Mouse (Mus musculus) monocyte, adult 2 months (primary cell): ENCODE results near the gene Myo1a.
A peak's percentile ranks its signal among the peaks of the same experiment; 100 is the strongest.

Experiments
- DNase-seq, 2 experiments: peaks; one replicate each; pipeline ENCODE4 v3.0.0; 2022; ENCODE audit warnings: low spot score in 2 of 2, low read depth in 1 of 2

Myo1a gene

DNA sequence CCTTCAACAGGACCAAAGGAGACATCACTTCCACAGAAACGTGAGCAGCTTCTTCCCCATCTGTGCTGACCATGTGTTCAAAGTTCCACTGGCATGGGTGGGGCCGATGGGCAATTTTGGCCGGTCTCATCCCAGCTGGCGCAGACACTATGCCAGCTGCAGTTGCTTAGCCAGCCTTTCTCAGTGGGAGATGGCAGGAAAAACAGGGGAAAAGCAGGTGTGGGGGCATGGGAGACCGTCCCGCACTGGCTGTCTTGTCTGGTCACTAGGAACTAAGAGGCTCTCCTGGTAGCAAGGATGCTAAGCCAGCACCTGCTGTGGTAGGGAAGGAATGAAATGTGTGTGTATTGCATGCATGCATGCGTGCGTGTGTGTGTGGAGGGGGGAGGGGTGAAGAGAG, 23.5 kb downstream of the Myo1a start:
- DNase-seq, result no peak

GRCm38 (mm10) chr10:127730285-127730932, 25.4 kb downstream of the Myo1a start:
- no peak for DNase-seq

DNA sequence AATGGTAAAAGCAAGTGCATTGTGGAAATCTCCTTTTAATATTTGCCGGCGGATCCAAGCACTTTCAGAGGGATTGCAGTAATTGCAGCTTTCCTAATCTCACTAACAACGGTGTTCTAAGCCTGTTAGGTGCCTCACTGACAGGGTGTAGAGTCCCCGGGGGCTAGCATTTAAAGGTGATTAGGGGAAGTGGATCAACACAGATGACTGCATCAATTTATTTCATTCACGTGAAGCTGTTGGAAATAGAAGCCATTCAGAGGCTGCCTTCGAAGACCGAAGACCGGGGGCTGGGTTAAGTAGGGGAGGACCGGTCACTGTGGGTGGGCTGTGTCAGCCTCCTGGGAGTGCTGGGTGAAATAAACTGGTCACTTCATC, 26.0 kb downstream of the Myo1a start:
- no peak for DNase-seq

- DNase-seq, result no peak
These were observed 26.4 kb downstream of the Myo1a start for GRCm38 (mm10) chr10:127731397-127731796.

DNA sequence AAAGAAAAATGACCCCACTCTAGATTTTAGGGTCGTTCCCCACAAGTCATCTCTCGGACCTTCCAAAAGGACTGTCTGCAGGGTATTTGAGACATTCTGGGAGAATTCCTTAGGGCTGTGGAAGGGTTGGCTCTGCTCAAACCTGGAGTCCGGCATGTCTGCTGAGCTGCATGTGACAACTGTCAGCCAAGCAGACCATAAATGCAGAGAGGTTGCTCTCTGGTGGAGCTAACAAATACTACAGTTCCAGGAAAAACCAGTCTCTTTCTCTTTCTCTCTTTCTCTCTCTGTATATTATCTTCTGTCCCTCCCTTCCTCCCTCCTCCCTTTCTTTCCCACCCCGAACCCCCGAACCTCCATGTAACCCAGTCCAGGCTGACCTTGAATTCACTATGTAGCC, 29.5 kb downstream of the Myo1a start:
- DNase-seq, result no peak

GRCm38 (mm10) chr10:127736266-127736665, 31.3 kb downstream of the Myo1a start:
- DNase-seq, result no peak

DNA sequence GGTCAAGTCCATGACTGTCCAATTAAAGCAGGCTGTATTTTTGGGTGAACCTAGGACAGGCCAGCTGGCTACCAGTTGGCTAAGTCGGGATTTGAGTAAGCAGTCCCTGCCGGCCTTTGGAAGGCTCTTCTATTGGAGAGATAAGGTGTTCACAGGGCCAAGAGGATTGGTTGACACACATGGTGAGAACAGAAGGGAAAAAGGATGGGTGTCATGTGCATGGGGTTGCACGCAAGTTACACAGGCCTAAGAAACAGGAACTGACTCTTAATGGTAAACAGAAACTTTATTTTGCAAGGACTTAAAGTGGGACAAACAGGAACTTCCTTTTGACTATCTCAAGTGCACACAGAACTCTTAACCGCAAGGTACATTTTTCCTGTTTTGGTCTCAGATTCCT, 31.9 kb downstream of the Myo1a start:
- DNase-seq, result peak; percentile 53 to 55

- DNase-seq, result no peak
These were observed 32.6 kb downstream of the Myo1a start for GRCm38 (mm10) chr10:127737552-127737951.

GRCm38 (mm10) chr10:127738151-127738882, 33.3 kb downstream of the Myo1a start:
- DNase-seq, result no peak

DNA sequence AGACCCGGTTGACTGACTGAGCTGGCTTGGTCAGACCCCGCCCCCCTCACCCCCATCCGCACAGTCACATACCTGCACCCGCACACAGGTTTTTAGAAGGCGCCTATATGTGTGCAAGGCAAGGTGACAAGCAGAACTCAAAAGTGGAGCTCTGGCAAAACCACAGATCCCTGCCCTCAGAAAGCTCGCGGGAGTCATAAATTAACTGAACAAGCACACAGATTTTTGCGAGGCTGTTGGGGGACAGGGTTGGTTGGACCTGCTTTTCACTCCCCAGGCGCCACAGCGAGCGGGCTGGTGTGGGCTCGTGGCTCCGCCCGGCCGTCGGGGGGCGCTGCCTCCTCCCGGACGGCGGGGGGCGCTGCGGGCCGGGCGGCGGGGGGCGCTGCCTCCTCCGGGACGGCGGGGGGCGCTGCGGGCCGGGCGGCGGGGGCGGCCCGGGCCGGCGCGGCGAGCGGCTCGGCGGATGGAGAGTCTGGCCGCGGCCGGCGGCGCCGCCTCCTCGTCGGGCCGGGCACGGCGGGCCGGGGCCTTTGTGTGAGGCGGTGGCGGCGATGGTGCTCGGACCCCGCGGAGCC, 34.2 kb downstream of the Myo1a start, which contains the start of gene Zbtb39:
Gene Zbtb39 (plus strand): TSS at position 456 of the 578 bp plus-strand sequence.
- peak in 1 of 2 experiments; percentile 72 for DNase-seq

DNA sequence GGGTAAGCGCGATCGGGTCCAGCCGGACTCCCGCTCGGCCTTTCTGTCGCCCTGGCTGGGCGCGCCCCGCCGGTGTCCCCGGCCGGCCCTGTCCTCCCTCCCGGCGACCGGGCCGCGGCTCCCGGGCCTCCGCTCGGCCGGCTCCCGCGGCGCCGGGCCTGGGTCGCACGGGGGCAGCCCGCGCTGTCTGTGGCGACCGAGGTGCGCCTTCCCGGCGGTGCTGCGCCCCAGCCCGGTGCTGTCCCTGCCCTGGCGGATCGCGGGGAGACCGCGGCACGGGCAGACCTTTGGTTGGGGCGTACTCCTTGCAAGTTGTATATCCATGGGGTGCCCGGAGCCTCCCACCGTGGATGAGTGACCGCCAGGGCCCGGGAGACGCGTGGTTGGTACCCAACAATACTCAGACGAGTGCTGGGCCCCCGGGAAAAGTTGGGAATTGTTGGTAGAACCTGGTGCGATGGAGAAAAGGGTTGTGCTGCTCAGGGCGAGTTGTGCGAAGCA, 34.7 kb downstream of the Myo1a start:
- peak in 1 of 2 experiments; percentile 15 for DNase-seq

DNA sequence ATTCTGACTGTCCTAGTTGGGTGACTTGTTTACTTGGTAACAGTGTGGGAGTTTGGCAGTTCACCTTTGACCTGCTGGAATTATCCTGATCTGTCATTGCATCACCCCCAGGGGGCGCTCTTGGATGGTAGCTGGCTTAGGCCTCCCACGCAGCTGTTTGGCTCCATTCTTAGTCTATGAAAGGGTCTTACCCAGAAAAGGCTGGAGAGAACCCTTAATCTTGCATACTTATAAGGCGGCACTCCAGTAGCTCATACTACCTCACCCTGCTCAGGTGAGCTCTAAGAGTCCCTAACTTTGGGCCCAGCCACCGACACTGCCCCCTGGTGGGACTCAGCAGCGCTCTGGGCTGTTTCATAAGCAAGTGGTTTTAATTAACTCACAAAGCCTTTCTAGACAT, 39.7 kb downstream of the Myo1a start:
- peak in 1 of 2 experiments; percentile 15 for DNase-seq

DNA sequence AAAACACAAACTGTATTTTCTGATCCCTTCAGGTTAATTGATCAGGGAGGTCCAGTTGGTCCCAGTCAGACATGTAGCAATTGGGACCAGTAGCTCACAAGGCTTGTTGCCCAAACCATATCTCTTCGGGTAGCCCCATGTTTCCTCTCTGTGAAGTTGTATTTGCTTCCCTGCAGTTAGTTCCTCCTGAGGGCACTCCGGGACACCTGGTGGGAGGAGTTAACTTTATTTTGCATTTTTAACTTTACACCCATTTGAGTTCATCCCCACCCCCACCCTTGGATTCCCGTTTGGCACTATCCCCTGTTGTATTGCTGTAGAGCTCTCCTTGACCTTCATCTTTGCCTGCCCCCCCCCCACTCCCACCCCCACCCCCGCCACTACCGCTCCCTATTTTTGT, 40.9 kb downstream of the Myo1a start:
- no peak for DNase-seq

DNA sequence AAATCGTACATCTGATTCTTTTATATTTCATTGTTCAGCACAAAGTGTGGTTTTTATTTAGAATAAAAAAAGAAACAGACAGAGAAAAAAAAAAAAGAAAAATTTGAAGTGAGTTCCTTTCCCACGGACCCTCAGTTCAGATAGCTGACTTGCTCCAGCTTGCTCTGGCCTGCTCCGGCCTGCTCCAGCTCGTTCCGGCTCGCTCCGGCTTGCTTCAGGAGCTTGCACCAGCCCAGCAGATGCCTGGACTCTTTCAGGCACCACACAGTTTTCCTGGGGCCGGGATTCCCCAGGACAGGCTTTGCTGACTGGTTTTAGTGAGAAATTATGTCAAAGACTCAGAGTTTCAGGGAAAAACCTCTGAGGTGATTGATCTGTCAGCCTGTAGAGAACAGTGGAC, 42.3 kb downstream of the Myo1a start:
- DNase-seq, result no peak

- DNase-seq, result no peak
These were observed 44.1 kb downstream of the Myo1a start for GRCm38 (mm10) chr10:127748847-127749612.

DNA sequence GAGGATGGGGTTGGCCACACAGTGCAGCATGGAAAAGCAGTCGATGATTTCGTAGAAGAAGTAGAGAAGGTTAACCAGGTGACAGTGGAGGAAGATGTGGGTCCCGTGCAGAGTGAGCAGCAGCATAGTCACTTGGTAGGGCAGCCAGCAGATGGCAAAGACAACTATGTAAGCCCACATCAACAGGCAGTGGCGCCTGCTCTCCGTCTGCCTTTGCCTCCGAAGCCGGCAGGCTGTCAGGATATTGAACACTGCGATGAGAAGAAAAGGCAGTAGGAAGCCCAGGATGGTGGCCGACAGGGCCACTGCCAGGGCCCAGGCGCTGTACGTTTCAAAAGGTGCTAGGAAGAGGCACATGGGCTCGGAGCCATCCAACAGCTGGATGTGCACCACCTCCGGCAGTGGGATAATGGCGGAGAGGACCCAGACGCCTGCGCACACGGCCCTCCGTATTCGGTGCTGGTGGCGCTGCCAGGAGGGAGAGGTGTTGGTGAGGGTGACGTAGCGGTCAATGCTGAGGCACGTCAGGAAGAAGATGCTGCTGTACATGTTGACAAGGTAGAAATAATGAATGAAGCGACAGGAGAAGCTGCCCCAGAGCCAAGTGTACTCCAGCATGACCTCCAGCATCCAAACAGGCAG, 45.3 kb downstream of the Myo1a start:
- no peak for DNase-seq

- DNase-seq, result no peak
These were observed 46.6 kb downstream of the Myo1a start, which contains the start of gene Gpr182 for GRCm38 (mm10) chr10:127751548-127751947. Gene Gpr182, minus strand, starts transcription at chr10:127751732.

DNA sequence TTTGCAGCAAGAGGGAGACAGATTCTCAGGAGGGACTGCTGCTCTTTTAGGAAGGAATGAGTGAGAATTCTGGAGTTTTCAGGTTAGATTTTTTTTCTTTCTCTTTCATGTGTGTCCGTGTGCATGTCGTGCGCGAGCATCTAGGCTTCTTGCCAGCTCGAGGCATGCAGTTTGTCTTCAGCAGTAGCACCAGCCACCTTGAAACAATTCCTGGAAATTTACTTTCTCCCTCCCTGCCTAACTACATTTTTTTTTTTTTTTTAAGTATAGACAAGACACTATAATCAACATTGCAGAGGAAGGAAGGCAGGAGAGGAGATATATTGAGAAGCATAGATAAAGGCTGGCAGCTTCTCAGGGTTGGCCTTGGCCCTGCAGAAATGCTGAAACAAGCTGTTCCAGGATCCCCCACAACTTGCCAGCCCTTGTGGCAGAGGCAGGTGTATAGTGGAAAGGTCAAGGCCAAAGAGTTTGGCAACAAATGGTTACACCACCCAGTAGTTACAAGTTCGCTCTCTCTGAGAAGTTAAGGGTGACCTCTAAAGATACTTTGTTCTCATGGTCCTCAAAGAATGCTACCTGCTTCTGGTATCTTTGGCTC, 49.7 kb downstream of the Myo1a start:
- no peak for DNase-seq

DNA sequence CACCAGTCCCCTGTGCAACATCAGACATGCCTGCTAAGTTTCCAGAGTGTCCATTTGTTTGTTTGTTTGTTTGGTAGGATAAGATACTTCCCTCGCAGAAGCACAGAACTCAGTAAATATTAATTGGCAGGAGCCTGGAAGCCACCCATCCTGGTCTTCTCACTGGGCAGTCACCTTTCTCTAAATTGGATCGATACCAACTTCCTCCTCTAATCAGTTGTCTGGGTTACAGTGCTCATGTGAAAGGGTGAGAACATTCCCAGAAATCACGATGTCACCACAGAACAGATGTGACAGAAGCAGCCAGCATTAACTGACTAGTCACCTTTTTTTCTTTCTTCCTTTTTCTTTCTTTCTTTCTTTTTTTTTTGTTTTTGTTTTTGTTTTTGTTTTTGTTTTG, 50.3 kb downstream of the Myo1a start:
- no peak for DNase-seq

GRCm38 (mm10) chr10:127755770-127756468, 50.9 kb downstream of the Myo1a start:
- DNase-seq, result no peak
